Mouse (Mus musculus) hindbrain, embryonic 13.5 days (tissue): Measurements from ENCODE around the gene Pum1. TPM values are rescaled to one million over a fixed set of nuclear protein-coding genes. Genes with fewer than 3 reads are reported as not detected.
"Not testable (repeated sequence)": the region's sequence is repeated elsewhere in the genome, so short reads cannot be mapped to it uniquely, and the experiment has no call there.

Experiments used
- ATAC-seq: fragments of 200-750 bp; cut with Nextera tagmentation; 2 replicates; pipeline ENCODE4 v1.8.0; 2017; ENCODE audit warnings: moderate TSS enrichment; ENCODE audit not compliant: low FRiP score
- H3K27ac ChIP-seq: fragments of 300-500 bp; sonication (generic); 2 replicates; pipeline ENCODE4 v1.5.1; 2015; ENCODE audit warnings: inconsistent platforms, mild to moderate bottlenecking, moderate library complexity
- H3K27me3 ChIP-seq: fragments of 300-500 bp; sonication (generic); 2 replicates; pipeline ENCODE4 v1.6.1; 2015; ENCODE audit warnings: mild to moderate bottlenecking, inconsistent platforms
- H3K36me3 ChIP-seq: fragments of 300-500 bp; sonication (generic); 2 replicates; pipeline ENCODE4 v1.6.1; 2015; ENCODE audit warnings: mild to moderate bottlenecking, inconsistent platforms
- H3K4me1 ChIP-seq: fragments of 300-500 bp; sonication (generic); replicated peaks from 2 replicates; pipeline ENCODE4 v1.6.1; 2015; ENCODE audit warnings: inconsistent platforms
- H3K4me2 ChIP-seq: fragments of 300-500 bp; sonication (generic); 2 replicates; pipeline ENCODE4 v1.6.1; 2015; ENCODE audit warnings: inconsistent platforms, mild to moderate bottlenecking, moderate library complexity
- H3K4me3 ChIP-seq: fragments of 300-500 bp; sonication (generic); 2 replicates; pipeline ENCODE4 v1.5.1; 2015; ENCODE audit warnings: mild to moderate bottlenecking, inconsistent platforms
- H3K9ac ChIP-seq: fragments of 300-500 bp; sonication (generic); 2 replicates; pipeline ENCODE4 v1.6.1; 2015; ENCODE audit warnings: mild to moderate bottlenecking, inconsistent platforms
- H3K9me3 ChIP-seq: fragments of 300-500 bp; sonication (generic); 2 replicates; pipeline ENCODE4 v1.6.1; 2016; ENCODE audit warnings: inconsistent platforms
- WGBS: fragments of 180-500 bp; shearing (Covaris S2); methylation state at CpG from one replicate; pipeline ENCODE4 v1.1.7; 2015; 5-methylcytosine and 5-hydroxymethylcytosine counted together
- polyA plus RNA-seq: library from polyadenylated mRNA; unstranded; fragments of >200 nt; fragmentation: Nextera tagmentation; extraction: Ambion mirVana; gene quantifications from 2 replicates; pipeline ENCODE4 v1.2.1, GENCODE M21; 2015

Gene Pum1
- 101 and 103 TPM in 2 replicates for polyA plus RNA-seq

GRCm38 (mm10) chr4:130662979-130663725, at the start of gene Pum1:
Gene Pum1 (plus strand): TSS chr4:130663321.
- H3K27ac ChIP-seq: peak within 1 kb of the TSS; percentile 99
- peak; percentile 92 for ATAC-seq

GRCm38 (mm10) chr4:130629391-130629790, 33.7 kb upstream of the Pum1 start:
- H3K9ac ChIP-seq: no peak overlapping the region
- peak overlapping the region; percentile 37 for H3K4me2 ChIP-seq
- peak; percentile 46; the same call in 1 of the 2 replicates for ATAC-seq
- no peaks in the 10 kb centered on the region for H3K9me3 ChIP-seq
- H3K27ac ChIP-seq: peak overlapping the region; percentile 74
- H3K27me3 ChIP-seq: 0 out of 2 replicates have a peak, but pooled peaks cover 3% of the 10 kb centered on the region
- WGBS: 11% methylated on average over 4 of the region's 4 CpGs
- H3K36me3 ChIP-seq: no peaks in the 10 kb centered on the region
- no peak overlapping the region for H3K4me3 ChIP-seq
- 0 out of 2 replicates have a peak, but pooled peaks cover 3% of the 10 kb centered on the region for H3K4me1 ChIP-seq

More at GRCm38 (mm10) chr4:130662979-130663725, at the start of gene Pum1:
- Histone ChIP-seq H3K9me3 (no peaks in the 10 kb centered on the region), H3K4me1 (peaks cover 32% of the 10 kb centered on the region), H3K27me3 (no peaks in the 10 kb centered on the region), H3K4me2 (peak within 1 kb of the TSS; percentile 86), H3K9ac (peak within 1 kb of the TSS; percentile 98), H3K4me3 (peak within 1 kb of the TSS; percentile 94), H3K36me3 (no peaks in the 10 kb centered on the region)
- 0% methylated on average over 40 of the region's 90 CpGs for WGBS

GRCm38 (mm10) chr4:130630232-130630847, 32.8 kb upstream of the Pum1 start:
- no peaks in the 10 kb centered on the region for H3K36me3 ChIP-seq
- H3K4me1 ChIP-seq: 0 out of 2 replicates have a peak, but pooled peaks cover 3% of the 10 kb centered on the region
- 47% methylated on average over 3 of the region's 3 CpGs for WGBS
- H3K9ac ChIP-seq: no peak overlapping the region
- 0 out of 2 replicates have a peak, but pooled peaks cover 3% of the 10 kb centered on the region for H3K27me3 ChIP-seq
- no peak overlapping the region for H3K4me3 ChIP-seq
- H3K4me2 ChIP-seq: no peak overlapping the region
- no peak overlapping the region for H3K27ac ChIP-seq
- no peaks in the 10 kb centered on the region for H3K9me3 ChIP-seq
- no peak for ATAC-seq

DNA sequence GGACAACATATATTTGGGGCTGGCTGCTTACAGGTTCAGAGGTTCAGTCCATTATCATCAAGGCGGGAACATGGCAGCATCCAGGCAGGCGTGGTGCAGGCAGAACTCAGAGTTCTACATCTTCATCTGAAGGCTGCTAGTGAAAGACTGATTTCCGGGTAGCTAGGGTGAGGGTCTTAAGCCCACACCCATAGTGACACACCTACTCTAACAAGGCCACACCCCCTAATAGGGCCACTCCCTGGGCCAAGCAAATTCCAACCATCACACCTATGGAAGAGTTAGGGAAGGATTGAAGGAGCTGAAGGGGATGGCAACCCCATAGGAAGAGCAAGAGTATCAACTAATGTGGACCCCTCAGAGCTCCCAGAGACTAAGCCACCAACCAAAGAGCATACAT, 28.0 kb upstream of the Pum1 start:
- not testable (repeated sequence) for H3K27ac ChIP-seq, H3K36me3 ChIP-seq, H3K27me3 ChIP-seq, H3K4me3 ChIP-seq, H3K4me1 ChIP-seq, H3K9ac ChIP-seq, H3K9me3 ChIP-seq, H3K4me2 ChIP-seq, ATAC-seq
- WGBS: 93% methylated on average over 3 of the region's 3 CpGs

DNA sequence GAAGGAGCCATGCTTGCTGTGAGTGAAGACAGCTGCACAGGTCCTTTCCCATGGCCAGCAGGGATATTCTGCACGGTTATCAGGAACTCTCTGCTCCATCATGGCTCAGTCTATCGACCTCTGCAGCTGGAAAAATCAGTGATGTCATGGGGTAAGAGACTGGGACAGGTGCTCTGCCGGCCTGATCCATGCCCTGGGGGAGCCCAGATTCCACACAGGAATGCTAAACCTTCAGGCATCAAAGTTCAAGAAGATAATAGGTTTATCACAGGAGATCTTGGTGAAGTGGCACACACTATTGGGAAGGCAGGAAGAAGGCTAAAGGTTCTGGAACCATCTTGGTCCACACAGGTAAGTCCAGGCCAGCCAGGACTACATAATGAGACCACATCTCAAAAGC, 26.4 kb upstream of the Pum1 start:
- no peak for ATAC-seq
- Histone ChIP-seq H3K4me1 (no peaks in the 10 kb centered on the region), H3K4me3 (no peak overlapping the region), H3K9me3 (no peaks in the 10 kb centered on the region), H3K27ac (no peak overlapping the region), H3K4me2 (no peak overlapping the region), H3K36me3 (no peaks in the 10 kb centered on the region), H3K9ac (no peak overlapping the region), H3K27me3 (no peaks in the 10 kb centered on the region)
- 88% methylated on average over 3 of the region's 3 CpGs for WGBS

- Histone ChIP-seq H3K27me3 (no peaks in the 10 kb centered on the region), H3K4me3 (no peak overlapping the region), H3K9me3 (no peaks in the 10 kb centered on the region), H3K27ac (no peak overlapping the region), H3K36me3 (no peaks in the 10 kb centered on the region), H3K9ac (no peak overlapping the region), H3K4me2 (no peak overlapping the region), H3K4me1 (no peaks in the 10 kb centered on the region)
- ATAC-seq: no peak
- WGBS: 90% methylated on average over 8 of the region's 9 CpGs
Measured at GRCm38 (mm10) chr4:130637488-130638422, 25.4 kb upstream of the Pum1 start.

DNA sequence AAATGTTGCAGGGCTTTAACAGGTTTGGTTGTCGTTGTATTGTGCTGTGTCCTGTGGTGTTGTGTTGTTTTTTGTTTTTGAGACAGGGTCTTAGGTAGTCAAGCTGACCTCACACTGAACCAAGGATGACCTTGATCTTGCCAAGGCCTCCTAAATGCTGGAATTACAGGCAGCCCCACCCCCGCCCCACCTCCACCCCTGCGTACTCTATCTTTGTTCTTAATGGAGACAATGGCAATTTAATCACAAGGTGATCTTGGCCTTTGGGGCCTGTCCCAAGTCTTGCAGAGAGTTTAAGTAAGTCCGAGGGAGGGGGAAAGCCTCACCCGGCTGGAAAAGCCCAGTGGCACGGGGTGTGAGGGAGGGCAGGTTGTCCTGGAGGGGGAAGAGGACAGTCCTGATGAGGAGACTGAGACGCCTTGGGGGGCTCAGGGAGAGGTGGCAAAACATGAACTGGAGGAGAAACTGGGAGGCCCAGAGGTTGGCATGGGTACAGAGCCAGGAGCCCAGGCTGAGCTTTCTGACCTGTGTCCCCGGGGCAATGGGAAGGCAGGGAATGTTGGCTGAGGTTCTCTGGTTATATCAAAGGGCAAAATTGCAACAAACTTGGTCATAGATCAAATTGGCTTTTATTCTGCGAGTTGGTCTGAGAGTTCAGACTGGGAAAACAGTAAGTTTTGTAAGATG, 22.9 kb upstream of the Pum1 start:
- no peaks in the 10 kb centered on the region for H3K27me3 ChIP-seq
- no peaks in the 10 kb centered on the region for H3K36me3 ChIP-seq
- no peaks in the 10 kb centered on the region for H3K4me1 ChIP-seq
- no peak overlapping the region for H3K4me2 ChIP-seq
- H3K4me3 ChIP-seq: no peak overlapping the region
- no peak for ATAC-seq
- H3K9me3 ChIP-seq: no peaks in the 10 kb centered on the region
- 72% methylated on average over 9 of the region's 9 CpGs for WGBS
- H3K9ac ChIP-seq: no peak overlapping the region
- H3K27ac ChIP-seq: no peak overlapping the region

GRCm38 (mm10) chr4:130642468-130642867, 20.7 kb upstream of the Pum1 start:
- no peak for ATAC-seq
- Histone ChIP-seq H3K27me3 (no peaks in the 10 kb centered on the region), H3K4me3 (no peak overlapping the region), H3K4me1 (no peaks in the 10 kb centered on the region), H3K9ac (no peak overlapping the region), H3K27ac (no peak overlapping the region), H3K4me2 (no peak overlapping the region), H3K9me3 (no peaks in the 10 kb centered on the region), H3K36me3 (no peaks in the 10 kb centered on the region)
- WGBS: 89% methylated on average over 5 of the region's 5 CpGs

DNA sequence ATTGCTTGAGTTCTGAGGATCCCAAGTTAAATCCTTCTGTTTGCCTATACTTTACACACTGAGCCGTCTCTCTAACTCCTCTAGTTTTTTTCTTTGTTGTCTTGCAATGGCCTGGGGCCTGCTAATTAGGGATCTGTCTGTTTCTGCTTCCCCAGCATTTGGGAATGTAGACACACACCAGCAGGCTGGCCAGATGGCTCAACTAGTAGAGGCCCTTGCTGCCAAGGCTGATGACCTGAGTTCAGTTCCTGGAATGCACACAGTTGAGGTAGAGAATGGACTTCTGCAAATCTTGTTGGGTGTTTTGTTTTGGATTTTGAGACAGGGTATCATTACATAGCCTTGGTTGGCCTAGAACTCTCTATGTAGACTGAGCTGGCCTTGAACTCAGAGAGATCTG, 17.7 kb upstream of the Pum1 start:
- H3K9ac ChIP-seq: no peak overlapping the region
- no peaks in the 10 kb centered on the region for H3K27me3 ChIP-seq
- H3K4me1 ChIP-seq: no peaks in the 10 kb centered on the region
- ATAC-seq: no peak
- H3K36me3 ChIP-seq: no peaks in the 10 kb centered on the region
- no peak overlapping the region for H3K4me2 ChIP-seq
- 71% methylated on average over 1 of the region's 1 CpGs for WGBS
- H3K9me3 ChIP-seq: no peaks in the 10 kb centered on the region
- no peak overlapping the region for H3K4me3 ChIP-seq
- H3K27ac ChIP-seq: no peak overlapping the region

GRCm38 (mm10) chr4:130651286-130651685, 11.8 kb upstream of the Pum1 start:
- Histone ChIP-seq H3K27ac (no peak overlapping the region), H3K4me1 (no peaks in the 10 kb centered on the region), H3K9me3 (no peaks in the 10 kb centered on the region), H3K27me3 (no peaks in the 10 kb centered on the region), H3K4me2 (no peak overlapping the region), H3K36me3 (no peaks in the 10 kb centered on the region), H3K9ac (no peak overlapping the region), H3K4me3 (no peak overlapping the region)
- ATAC-seq: no peak
- WGBS: 78% methylated on average over 4 of the region's 4 CpGs

GRCm38 (mm10) chr4:130652546-130652945, 10.6 kb upstream of the Pum1 start:
- Histone ChIP-seq H3K9me3 (no peaks in the 10 kb centered on the region), H3K36me3 (no peaks in the 10 kb centered on the region), H3K4me1 (no peaks in the 10 kb centered on the region), H3K4me3 (no peak overlapping the region), H3K4me2 (no peak overlapping the region), H3K27me3 (no peaks in the 10 kb centered on the region), H3K27ac (no peak overlapping the region), H3K9ac (no peak overlapping the region)
- 58% methylated on average over 4 of the region's 4 CpGs for WGBS
- ATAC-seq: no peak
